Mouse (Mus musculus) testis, adult 2 months (tissue): Measurements from ENCODE around the gene Idua. TPM values are rescaled to one million over a fixed set of nuclear protein-coding genes. Genes with fewer than 3 reads are reported as not detected.

Experiments
- H3K27ac ChIP-seq: fragments of 200-500 bp; 2 replicates; pipeline ENCODE4 v1.5.1; 2012; ENCODE audit warnings: low read depth, low read length; ENCODE audit not compliant: control insufficient read depth, insufficient read depth
- H3K27me3 ChIP-seq: fragments of 200-500 bp; 2 replicates; pipeline ENCODE4 v1.6.1; 2012; ENCODE audit warnings: mild to moderate bottlenecking, low read length, moderate library complexity; ENCODE audit not compliant: control insufficient read depth, insufficient read depth
- H3K36me3 ChIP-seq: fragments of 200-500 bp; 2 replicates; pipeline ENCODE4 v1.6.1; 2012; ENCODE audit warnings: mild to moderate bottlenecking, low read length; ENCODE audit not compliant: control insufficient read depth, insufficient read depth
- H3K4me1 ChIP-seq: fragments of 200-500 bp; 2 replicates; pipeline ENCODE4 v1.6.1; 2012; ENCODE audit warnings: low read length; ENCODE audit not compliant: control insufficient read depth, insufficient read depth
- H3K4me3 ChIP-seq: fragments of 200-500 bp; 2 replicates; pipeline ENCODE4 v1.5.1; 2012; ENCODE audit warnings: low read depth, mild to moderate bottlenecking, low read length, moderate library complexity, mixed read lengths; ENCODE audit not compliant: control insufficient read depth
- CTCF ChIP-seq: fragments of 200-500 bp; IDR thresholded peaks from 2 replicates; pipeline ENCODE4 v1.5.1; 2012; ENCODE audit warnings: low read depth, mild to moderate bottlenecking, inconsistent platforms, low read length, moderate library complexity; ENCODE audit not compliant: control insufficient read depth, insufficient read depth, insufficient replicate concordance
- POLR2A ChIP-seq: fragments of 200-500 bp; IDR thresholded peaks from 2 replicates; pipeline ENCODE4 v1.6.1; 2012; ENCODE audit warnings: low read depth, mild to moderate bottlenecking, inconsistent platforms, low read length, moderate library complexity; ENCODE audit not compliant: control insufficient read depth
- polyA plus RNA-seq: library from polyadenylated mRNA; depleted of rRNA; stranded (reverse); fragments of >200 nt; gene quantifications from 2 replicates; pipeline ENCODE4 v1.2.3, GENCODE M21; 2012

The Idua gene
- polyA plus RNA-seq, 1 experiment = 3.6 TPM

DNA sequence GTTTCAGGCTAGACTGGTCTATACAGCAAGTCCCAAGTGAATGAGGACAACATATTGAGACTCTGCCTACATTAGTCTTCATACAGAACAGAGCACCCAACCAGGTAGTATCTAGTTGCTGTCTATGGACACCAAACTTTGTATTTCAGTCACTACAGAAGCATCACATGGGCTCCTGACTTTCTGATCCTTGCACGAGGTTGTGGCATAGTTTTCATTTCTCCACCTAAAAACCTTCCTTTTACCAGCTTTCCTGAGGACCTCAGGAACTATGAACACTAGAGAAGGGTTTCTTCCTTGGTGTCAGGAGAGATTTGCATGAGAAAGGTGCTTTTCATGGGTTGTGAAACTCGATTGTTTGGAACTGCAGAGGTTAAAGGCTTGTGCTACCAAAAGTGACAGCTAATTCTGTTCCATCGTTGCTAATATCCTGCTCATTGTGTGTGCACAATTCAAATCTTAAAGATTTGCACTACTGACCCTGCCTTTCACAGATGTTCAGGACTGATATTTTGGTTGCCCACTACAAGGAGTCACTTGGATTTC is 8.3 kb downstream of the Idua start:
- no peaks in the 10 kb centered on the region for H3K36me3 ChIP-seq
- H3K4me3 ChIP-seq = peak overlapping the region; percentile 95
- no peaks in the 10 kb centered on the region for H3K27me3 ChIP-seq
- TF ChIP-seq CTCF = no peak
- no peak for TF ChIP-seq POLR2A
- peak overlapping the region; percentile 79 for H3K27ac ChIP-seq
- peaks cover 11% of the 10 kb centered on the region for H3K4me1 ChIP-seq

DNA sequence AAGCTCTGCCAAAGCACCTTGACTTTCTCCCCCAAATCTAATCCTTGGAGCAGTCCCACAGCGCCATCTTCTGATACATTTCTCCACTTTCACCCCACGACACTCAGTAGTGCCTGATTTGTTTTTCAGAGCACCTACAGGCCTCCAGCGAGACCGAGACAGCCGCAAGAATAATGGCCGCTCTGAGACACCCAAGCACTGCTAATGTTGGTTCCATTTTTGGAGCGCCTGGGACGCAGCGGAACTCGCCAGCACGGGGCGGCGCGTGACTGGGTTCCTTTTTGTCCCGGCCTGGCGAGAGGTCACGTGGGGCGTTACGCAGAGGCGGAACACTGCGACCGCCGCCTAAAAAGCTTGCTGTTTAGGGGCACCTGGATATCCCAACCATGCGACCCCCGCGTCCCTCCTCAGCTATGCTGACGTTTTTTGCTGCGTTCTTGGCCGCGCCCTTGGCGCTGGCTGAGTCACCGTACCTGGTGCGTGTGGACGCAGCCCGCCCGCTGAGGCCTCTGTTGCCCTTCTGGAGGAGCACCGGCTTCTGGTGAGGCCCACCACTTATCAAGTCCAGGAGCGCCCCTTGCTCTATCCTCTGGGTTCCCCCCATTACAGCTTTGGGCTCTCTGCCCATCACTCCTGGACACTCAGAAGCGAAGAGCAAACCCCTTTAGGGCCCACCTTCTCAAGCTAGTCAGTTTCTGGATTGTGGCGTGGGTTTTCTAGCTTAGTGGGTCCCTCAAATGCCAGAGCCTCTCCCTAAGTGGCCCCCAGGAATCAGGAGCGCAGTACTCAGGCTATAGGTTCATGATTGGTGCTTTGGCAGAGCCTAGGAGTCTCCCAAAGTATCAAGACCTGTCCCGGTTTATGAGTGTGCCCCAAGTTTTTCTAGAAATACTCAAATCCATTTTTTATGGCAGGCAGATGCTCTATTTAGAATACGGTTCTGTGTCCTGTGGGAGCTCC is 9.1 kb downstream of the Idua start, which contains the start of gene Dgkq:
Gene Dgkq (minus strand): TSS at position 696 of the 960 bp plus-strand sequence.
- no peak for TF ChIP-seq CTCF
- no peak; the same call in 1 of the 2 replicates for TF ChIP-seq POLR2A
- Histone ChIP-seq H3K27ac (peak within 1 kb of the TSS; percentile 79), H3K36me3 (no peaks in the 10 kb centered on the region), H3K27me3 (no peaks in the 10 kb centered on the region), H3K4me3 (peak within 1 kb of the TSS; percentile 95), H3K4me1 (peaks cover 11% of the 10 kb centered on the region)

- no peaks in the 10 kb centered on the region for H3K27me3 ChIP-seq
- TF ChIP-seq POLR2A (no peak), CTCF (no peak)
- peaks cover 11% of the 10 kb centered on the region for H3K4me1 ChIP-seq
- H3K4me3 ChIP-seq = no peak overlapping the region
- H3K27ac ChIP-seq = no peak overlapping the region
- no peaks in the 10 kb centered on the region for H3K36me3 ChIP-seq
Observed at GRCm38 (mm10) chr5:108669986-108670385, 9.9 kb downstream of the Idua start.

DNA sequence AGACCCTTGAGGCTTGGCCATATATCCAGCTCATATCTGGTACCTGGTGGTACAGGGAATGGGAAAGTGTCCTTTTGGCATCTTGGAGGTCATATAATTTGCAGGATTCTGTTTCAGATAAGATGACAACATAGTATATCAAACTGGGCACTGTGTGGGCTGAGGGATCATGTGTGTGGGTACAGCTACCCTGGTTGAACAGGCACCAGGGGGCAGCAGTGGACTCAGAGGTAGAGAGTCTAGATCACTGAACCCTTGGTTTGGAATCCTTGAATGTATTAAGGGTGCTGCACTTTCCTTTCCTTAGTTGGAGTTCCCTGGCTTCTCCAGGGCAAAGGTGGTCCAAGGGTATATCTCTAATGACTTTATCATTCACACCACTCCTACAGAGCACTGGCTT is 10.7 kb downstream of the Idua start:
- TF ChIP-seq POLR2A (no peak), CTCF (peak; percentile 41; the same call in 1 of the 2 replicates)
- Histone ChIP-seq H3K27ac (no peak overlapping the region), H3K4me3 (no peak overlapping the region), H3K36me3 (no peaks in the 10 kb centered on the region), H3K27me3 (no peaks in the 10 kb centered on the region), H3K4me1 (peaks cover 11% of the 10 kb centered on the region)

DNA sequence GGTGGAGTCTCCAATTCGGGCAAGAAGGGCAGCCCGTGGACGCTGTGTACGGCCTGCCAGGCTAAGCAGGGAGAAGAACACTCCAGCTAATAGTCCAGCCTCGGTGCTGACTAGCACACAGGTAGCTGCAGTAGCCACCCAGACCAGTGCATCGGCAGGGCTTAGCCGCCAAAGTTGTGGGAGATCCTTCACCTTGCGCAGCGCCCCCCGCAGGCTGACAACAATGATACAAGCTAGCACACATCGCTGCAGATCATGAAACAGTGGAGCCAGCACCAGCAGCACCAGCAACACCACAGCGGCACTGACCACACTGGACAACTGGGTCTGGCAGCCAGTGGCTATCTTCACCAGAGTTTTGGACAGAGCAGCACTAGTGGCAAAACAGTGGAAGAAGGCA is 11.6 kb downstream of the Idua start:
- no peaks in the 10 kb centered on the region for H3K36me3 ChIP-seq

DNA sequence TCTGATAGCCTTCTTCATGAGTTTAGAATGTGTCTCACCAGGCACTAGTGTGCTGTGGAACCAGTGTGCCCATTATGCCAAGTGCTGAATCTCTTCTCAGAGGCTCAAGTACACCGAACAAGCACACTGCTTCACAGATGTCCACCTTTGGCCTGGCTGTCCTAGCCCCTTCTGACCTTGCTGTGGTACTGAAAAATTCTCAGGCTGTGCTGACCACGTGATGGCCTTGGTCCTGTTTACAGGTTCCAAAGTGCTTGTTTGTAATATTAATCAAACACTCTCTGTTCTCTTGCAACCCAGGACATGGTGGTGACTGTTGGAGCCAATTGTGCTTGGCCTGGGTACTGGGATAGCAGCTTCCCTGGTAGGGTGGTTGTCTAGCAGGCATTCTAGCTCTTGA is 14.5 kb downstream of the Idua start:
- no peak overlapping the region for H3K27ac ChIP-seq
- no peaks in the 10 kb centered on the region for H3K27me3 ChIP-seq
- no peak overlapping the region for H3K4me3 ChIP-seq
- H3K36me3 ChIP-seq = no peaks in the 10 kb centered on the region
- no peak for TF ChIP-seq POLR2A
- TF ChIP-seq CTCF = no peak
- H3K4me1 ChIP-seq = peaks cover 12% of the 10 kb centered on the region

More for the DNA sequence above, 11.6 kb downstream of the Idua start:
- TF ChIP-seq POLR2A (no peak), CTCF (peak; percentile 19; the same call in 1 of the 2 replicates)
- peaks cover 11% of the 10 kb centered on the region for H3K4me1 ChIP-seq
- H3K4me3 ChIP-seq = no peak overlapping the region
- H3K27me3 ChIP-seq = no peaks in the 10 kb centered on the region
- H3K27ac ChIP-seq = no peak overlapping the region

DNA sequence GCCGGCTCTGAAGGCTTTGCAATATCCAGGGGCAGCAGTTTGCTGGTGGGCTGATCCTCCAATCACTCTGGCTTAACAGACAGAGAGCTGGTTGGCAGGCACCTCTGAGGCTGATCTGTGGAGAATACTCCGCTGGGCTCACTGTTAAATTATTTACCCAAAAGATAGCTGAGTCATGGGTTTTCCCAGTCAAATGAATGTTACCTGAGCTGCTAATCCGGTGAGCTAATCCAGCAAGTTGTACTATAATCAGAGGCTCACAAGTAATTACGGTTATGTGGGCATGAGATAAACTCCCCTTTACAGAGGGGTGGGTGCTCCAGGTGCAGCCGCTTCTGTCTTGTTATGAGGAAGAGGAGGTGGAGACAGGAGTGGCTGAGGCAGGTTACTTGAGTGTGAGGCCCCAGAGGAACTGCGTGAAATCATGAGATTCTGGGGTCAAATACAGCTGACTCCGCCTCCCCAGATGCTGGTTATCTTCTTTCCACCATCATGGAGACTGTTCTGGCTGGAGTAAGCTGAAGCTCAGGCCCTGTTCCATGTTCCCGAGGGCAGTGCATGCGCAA is 15.2 kb downstream of the Idua start, which contains the start of gene Slc26a1:
Gene Slc26a1 (minus strand): TSS at position 319 of the 566 bp plus-strand sequence.
- Histone ChIP-seq H3K36me3 (no peaks in the 10 kb centered on the region), H3K4me3 (no peak within 1 kb of the TSS), H3K27ac (no peak within 1 kb of the TSS), H3K4me1 (peaks cover 10% of the 10 kb centered on the region), H3K27me3 (no peaks in the 10 kb centered on the region)
- TF ChIP-seq POLR2A (no peak), CTCF (no peak)
